Mouse (Mus musculus) frontal cortex, adult 2 months (tissue): Measurements from ENCODE around the gene Retn. TPM values are rescaled to one million over a fixed set of nuclear protein-coding genes. Genes with fewer than 3 reads are reported as not detected.

Experiments used
- DNase-seq, 2 experiments: peaks; one replicate each; pipeline ENCODE4 v3.0.0; 2022; ENCODE audit warnings: low spot score in 1 of 2; ENCODE audit errors: extremely low spot score in 1 of 2
- polyA plus RNA-seq: library from polyadenylated mRNA; depleted of rRNA; stranded (reverse); fragments of >200 nt; gene quantifications from 2 replicates; pipeline ENCODE4 v1.2.3, GENCODE M21; 2012; rRNA removed

Retn gene
- polyA plus RNA-seq, 1 experiment: 3.1 TPM

GRCm38 (mm10) chr8:3705711-3706110, 50.1 kb downstream of the Retn start:
- DNase-seq: peak in 1 of 2 experiments; percentile 57

- DNase-seq: no peak
Measured at GRCm38 (mm10) chr8:3707611-3708010, 52.0 kb downstream of the Retn start.

Other genes starting within 250 kb of the Retn start
- gene Pex11g, start 188.1 kb upstream of the Retn start, polyA plus RNA-seq: 1.6 and 2.0 TPM in 2 replicates
- 0.19 and 0.28 TPM in 2 replicates for gene Tex45, start 184.9 kb upstream of the Retn start, polyA plus RNA-seq
- gene Zfp358, start 162.6 kb upstream of the Retn start, polyA plus RNA-seq: 48.5 and 50.2 TPM in 2 replicates
- gene Mcoln1, start 155.3 kb upstream of the Retn start, polyA plus RNA-seq: 215 and 230 TPM in 2 replicates
- gene Pnpla6, start 140.4 kb upstream of the Retn start, polyA plus RNA-seq: 65.5 and 79.6 TPM in 2 replicates
- gene C330021F23Rik, start 87.8 kb upstream of the Retn start, polyA plus RNA-seq: 0.56 TPM in 1 of 2 replicates, not detected in the other
- gene Camsap3, start 68.5 kb upstream of the Retn start, polyA plus RNA-seq: 31.7 and 32.7 TPM in 2 replicates
- gene Xab2, start 34.5 kb upstream of the Retn start, polyA plus RNA-seq: 56.1 and 56.4 TPM in 2 replicates
- gene Pet100, start 34.2 kb upstream of the Retn start, polyA plus RNA-seq: 66.2 and 68.9 TPM in 2 replicates
- 1.5 and 2.2 TPM in 2 replicates for gene Pcp2, start 30.2 kb upstream of the Retn start, polyA plus RNA-seq
- 292 and 302 TPM in 2 replicates for gene Stxbp2, start 24.8 kb upstream of the Retn start, polyA plus RNA-seq
- 0.23 and 0.24 TPM in 2 replicates for gene Mcemp1, start 10.0 kb downstream of the Retn start, polyA plus RNA-seq
- 17.4 and 17.6 TPM in 2 replicates for gene Fcor, start 16.6 kb downstream of the Retn start, polyA plus RNA-seq
- gene Trappc5, start 20.5 kb downstream of the Retn start, polyA plus RNA-seq: 36.2 and 37.3 TPM in 2 replicates
- gene Fcer2a, start 38.4 kb downstream of the Retn start, polyA plus RNA-seq: 0.10 TPM in 1 of 2 replicates, not detected in the other
- 0.13 and 0.20 TPM in 2 replicates for gene Clec4g, start 64.9 kb downstream of the Retn start, polyA plus RNA-seq
- 0.54 TPM in 1 of 2 replicates, not detected in the other for gene Cd209a, start 93.2 kb downstream of the Retn start, polyA plus RNA-seq
- gene Cd209e, start 198.5 kb downstream of the Retn start, polyA plus RNA-seq: not detected in 2 replicates
- gene Cd209d, start 222.8 kb downstream of the Retn start, polyA plus RNA-seq: not detected in 2 replicates